Mouse (Mus musculus) MEL (cell line): ENCODE data around the gene Rora. TPM values are rescaled to one million over a fixed set of nuclear protein-coding genes. Genes with fewer than 3 reads are reported as not detected.

Source experiments
- DNase-seq: peaks from one replicate; pipeline ENCODE4 v3.0.0; 2011; ENCODE audit warnings: low read depth, low spot score
- H3K27ac ChIP-seq: 2 replicates; pipeline ENCODE4 v1.5.1; 2012; ENCODE audit warnings: low read depth, mild to moderate bottlenecking, control low read depth, low read length, moderate library complexity; ENCODE audit not compliant: control insufficient read depth
- H3K27me3 ChIP-seq, 2 experiments: fragments of 150-350 bp in 1 of 2; sonication (generic) in 1 of 2; 2 replicates each; pipeline ENCODE4 v1.6.1; 2012; ENCODE audit warnings: low read length in 2 of 2, mild to moderate bottlenecking in 2 of 2, improper control_type of control experiment in 1 of 2, moderate library complexity in 1 of 2; ENCODE audit not compliant: insufficient read depth in 2 of 2, control insufficient read depth in 1 of 2
- H3K36me3 ChIP-seq, 2 experiments: 2 replicates each; pipeline ENCODE4 v1.6.1; 2012 to 2014; ENCODE audit warnings: low read length in 2 of 2, improper control_type of control experiment in 1 of 2, inconsistent platforms in 1 of 2, mild to moderate bottlenecking in 1 of 2; ENCODE audit not compliant: insufficient read depth in 2 of 2, control insufficient read depth in 1 of 2
- H3K4me1 ChIP-seq, 2 experiments: fragments of 150-350 bp in 1 of 2; sonication (generic) in 1 of 2; 2 replicates each; pipeline ENCODE4 v1.6.1; 2012; ENCODE audit warnings: low read length in 2 of 2, improper control_type of control experiment in 1 of 2, mild to moderate bottlenecking in 1 of 2; ENCODE audit not compliant: insufficient read depth in 2 of 2, control insufficient read depth in 1 of 2
- H3K4me3 ChIP-seq, 2 experiments: fragments of 150-350 bp in 1 of 2; sonication (generic) in 1 of 2; 2 replicates each; pipeline ENCODE4 v1.5.1; 2012; ENCODE audit warnings: low read depth in 2 of 2, low read length in 2 of 2, mild to moderate bottlenecking in 2 of 2, moderate library complexity in 2 of 2, control low read depth in 1 of 2, improper control_type of control experiment in 1 of 2; ENCODE audit not compliant: control insufficient read depth in 1 of 2, insufficient read depth in 1 of 2
- H3K79me2 ChIP-seq: 2 replicates; pipeline ENCODE4 v1.6.1; 2012; ENCODE audit warnings: mild to moderate bottlenecking, low read length, moderate library complexity; ENCODE audit not compliant: control insufficient read depth, poor library complexity, insufficient read depth
- H3K9ac ChIP-seq: 2 replicates; pipeline ENCODE4 v1.6.1; 2012; ENCODE audit warnings: low read depth, mild to moderate bottlenecking, control low read depth, low read length, moderate library complexity; ENCODE audit not compliant: control insufficient read depth, poor library complexity, severe bottlenecking
- H3K9me3 ChIP-seq: fragments of 150-350 bp; sonication (generic); replicated peaks from 2 replicates; pipeline ENCODE4 v1.6.1; 2012; ENCODE audit warnings: mild to moderate bottlenecking, low read length, improper control_type of control experiment, moderate library complexity; ENCODE audit not compliant: insufficient read depth
- BHLHE40 ChIP-seq: IDR thresholded peaks from 2 replicates; pipeline ENCODE4 v1.6.1; 2012; ENCODE audit warnings: low read depth, mild to moderate bottlenecking, inconsistent platforms, low read length, improper control_type of control experiment, borderline replicate concordance
- CHD2 ChIP-seq: IDR thresholded peaks from 2 replicates; pipeline ENCODE4 v1.6.1; 2011; ENCODE audit warnings: low read length, improper control_type of control experiment
- CTCF ChIP-seq, 3 experiments: IDR thresholded peaks in 2 of 3; conservative IDR thresholded peaks in 1 of 3; 2 replicates each; pipeline ENCODE4 v1.5.1; 2011 to 2012; ENCODE audit warnings: low read length in 3 of 3, low read depth in 2 of 3, mild to moderate bottlenecking in 2 of 3, improper control_type of control experiment in 1 of 3, inconsistent platforms in 1 of 3, mixed read lengths in 1 of 3, moderate library complexity in 1 of 3; ENCODE audit not compliant: control insufficient read depth in 1 of 3, insufficient read depth in 1 of 3, poor library complexity in 1 of 3, severe bottlenecking in 1 of 3
- EP300 ChIP-seq, 2 experiments: IDR thresholded peaks; 2 replicates each; pipeline ENCODE4 v1.6.1; 2011; ENCODE audit warnings: improper control_type of control experiment in 2 of 2, low read length in 2 of 2, low read depth in 1 of 2, mild to moderate bottlenecking in 1 of 2
- GABPA ChIP-seq: IDR thresholded peaks from 2 replicates; pipeline ENCODE4 v1.6.1; 2012; ENCODE audit warnings: low read depth, mild to moderate bottlenecking, inconsistent platforms, low read length, improper control_type of control experiment, moderate library complexity
- GATA1 ChIP-seq: IDR thresholded peaks from 2 replicates; pipeline ENCODE4 v1.6.1; 2011; ENCODE audit warnings: low read depth, low read length, improper control_type of control experiment
- HCFC1 ChIP-seq: IDR thresholded peaks from 2 replicates; pipeline ENCODE4 v1.6.1; 2012; ENCODE audit warnings: low read depth, mild to moderate bottlenecking, inconsistent platforms, low read length, improper control_type of control experiment, moderate library complexity
- MAZ ChIP-seq: IDR thresholded peaks from 2 replicates; pipeline ENCODE4 v1.6.1; 2012; ENCODE audit warnings: low read depth, mild to moderate bottlenecking, inconsistent platforms, low read length, improper control_type of control experiment
- MYB ChIP-seq: IDR thresholded peaks from 2 replicates; pipeline ENCODE4 v1.6.1; 2011; ENCODE audit warnings: mild to moderate bottlenecking, low read depth, low read length, improper control_type of control experiment
- MYC ChIP-seq: IDR thresholded peaks from 2 replicates; pipeline ENCODE4 v1.6.1; 2011; ENCODE audit warnings: low read depth, mild to moderate bottlenecking, low read length, improper control_type of control experiment, moderate library complexity
- NELFE ChIP-seq: IDR thresholded peaks from 2 replicates; pipeline ENCODE4 v1.6.1; 2011; ENCODE audit warnings: low read depth, low read length, improper control_type of control experiment
- POLR2A ChIP-seq, 2 experiments: IDR thresholded peaks; 2 replicates each; pipeline ENCODE4 v1.6.1; 2011 to 2012; ENCODE audit warnings: low read length in 2 of 2, mild to moderate bottlenecking in 2 of 2, control low read depth in 1 of 2, improper control_type of control experiment in 1 of 2, low read depth in 1 of 2, moderate library complexity in 1 of 2; ENCODE audit not compliant: control insufficient read depth in 1 of 2, insufficient read depth in 1 of 2, poor library complexity in 1 of 2
- POLR2AphosphoS5 ChIP-seq: IDR thresholded peaks from 2 replicates; pipeline ENCODE4 v1.6.1; 2012; ENCODE audit warnings: low read depth, borderline replicate concordance, mild to moderate bottlenecking, inconsistent platforms, low read length, moderate library complexity, mixed read lengths
- SIN3A ChIP-seq: IDR thresholded peaks from 2 replicates; pipeline ENCODE4 v1.6.1; 2012; ENCODE audit warnings: low read length, improper control_type of control experiment, inconsistent platforms
- SMC3 ChIP-seq: IDR thresholded peaks from 2 replicates; pipeline ENCODE4 v1.6.1; 2011; ENCODE audit warnings: low read depth, low read length, improper control_type of control experiment
- TCF12 ChIP-seq: IDR thresholded peaks from 2 replicates; pipeline ENCODE4 v1.6.1; 2014; ENCODE audit warnings: low read depth, mild to moderate bottlenecking, inconsistent platforms, low read length, improper control_type of control experiment, moderate library complexity
- UBTF ChIP-seq: IDR thresholded peaks from 2 replicates; pipeline ENCODE4 v1.6.1; 2012; ENCODE audit warnings: low read depth, mild to moderate bottlenecking, inconsistent platforms, low read length, improper control_type of control experiment, moderate library complexity, borderline replicate concordance; ENCODE audit not compliant: insufficient read depth
- USF1 ChIP-seq: IDR thresholded peaks from 2 replicates; pipeline ENCODE4 v1.6.1; 2014; ENCODE audit warnings: low read depth, mild to moderate bottlenecking, inconsistent platforms, low read length, improper control_type of control experiment, moderate library complexity
- USF2 ChIP-seq, 2 experiments: IDR thresholded peaks; 2 replicates each; pipeline ENCODE4 v1.6.1; 2011 to 2012; ENCODE audit warnings: improper control_type of control experiment in 2 of 2, low read length in 2 of 2, borderline replicate concordance in 1 of 2, inconsistent platforms in 1 of 2, low read depth in 1 of 2, mild to moderate bottlenecking in 1 of 2; ENCODE audit not compliant: insufficient read depth in 1 of 2
- ZNF384 ChIP-seq: IDR thresholded peaks from 2 replicates; pipeline ENCODE4 v1.6.1; 2012; ENCODE audit warnings: low read depth, mild to moderate bottlenecking, inconsistent platforms, low read length, improper control_type of control experiment
- polyA plus RNA-seq, 2 experiments: library from polyadenylated mRNA; stranded (reverse) in 1 of 2; unstranded in 1 of 2; fragments of >175 nt in 1 of 2; fragments of >200 nt in 1 of 2; gene quantifications; 2 replicates each; pipeline versions ENCODE4 v1.2.1 to v1.2.4; 2012; ENCODE audit warnings: low replicate concordance in 2 of 2, low read depth in 1 of 2; ENCODE audit not compliant: insufficient read length in 2 of 2, insufficient read depth in 1 of 2, missing spikeins in 1 of 2
- total RNA-seq: library from RNA; depleted of rRNA; stranded (reverse); fragments of 300-350 nt; gene quantifications from 2 replicates; pipeline ENCODE4 v1.2.3, GENCODE M21; 2012

Rora gene
- total and polyA plus RNA-seq, 3 experiments, result not detected

DNA sequence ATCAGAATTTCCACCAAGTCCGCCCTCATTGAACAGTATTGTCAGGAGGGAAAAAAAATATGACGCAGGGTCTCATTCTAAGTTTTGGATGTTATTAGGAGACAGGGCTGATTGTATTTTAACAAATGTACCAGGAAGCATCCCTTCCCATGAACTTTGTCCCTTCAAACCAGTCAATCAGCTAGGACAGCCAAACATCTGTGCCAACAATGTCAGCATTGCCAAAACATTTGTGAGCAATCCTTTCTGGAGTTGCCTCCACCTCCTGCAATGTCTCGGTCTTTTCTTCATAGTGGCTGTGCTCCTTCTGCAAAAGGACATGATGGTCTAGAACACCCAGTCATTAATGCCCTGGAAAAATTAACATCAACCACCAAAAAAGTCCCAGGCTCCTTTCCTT lies 678.2 kb downstream of the Rora start:
- Histone ChIP-seq H3K27ac (no peak overlapping the region), H3K4me1 (no peaks in the 10 kb centered on the region), H3K9ac (no peak overlapping the region), H3K27me3 (peaks cover 0 to 2% of the 10 kb centered on the region in 2 experiments; a peak in 2 of 4 replicates), H3K4me3 (no peak overlapping the region), H3K36me3 (no peaks in the 10 kb centered on the region), H3K9me3 (no peaks in the 10 kb centered on the region), H3K79me2 (no peaks in the 10 kb centered on the region)
- TF ChIP-seq ZNF384 (no peak), MYC (no peak), GATA1 (no peak), SMC3 (no peak), HCFC1 (no peak), USF2 (IDR thresholded peaks at IDR 0.05; ENCODE audit: borderline replicate concordance in 1 of 2, insufficient read depth in 1 of 2, low read depth in 1 of 2, low read length in 2 of 2) (no peak), POLR2A (IDR thresholded peaks at IDR 0.05; ENCODE audit: control insufficient read depth in 1 of 2, insufficient read depth in 1 of 2, low read depth in 1 of 2, low read length in 2 of 2, poor library complexity in 1 of 2) (no peak), GABPA (no peak), SIN3A (no peak), NELFE (no peak), TCF12 (no peak), BHLHE40 (no peak), CTCF (IDR thresholded peaks at IDR 0.05 in 2 of 3, conservative IDR thresholded peaks at IDR 0.05 in 1 of 3; ENCODE audit: control insufficient read depth in 1 of 3, insufficient read depth in 1 of 3, low read depth in 2 of 3, low read length in 3 of 3, poor library complexity in 1 of 3, severe bottlenecking in 1 of 3) (no peak), POLR2AphosphoS5 (no peak)
- DNase-seq, result no peak

DNA sequence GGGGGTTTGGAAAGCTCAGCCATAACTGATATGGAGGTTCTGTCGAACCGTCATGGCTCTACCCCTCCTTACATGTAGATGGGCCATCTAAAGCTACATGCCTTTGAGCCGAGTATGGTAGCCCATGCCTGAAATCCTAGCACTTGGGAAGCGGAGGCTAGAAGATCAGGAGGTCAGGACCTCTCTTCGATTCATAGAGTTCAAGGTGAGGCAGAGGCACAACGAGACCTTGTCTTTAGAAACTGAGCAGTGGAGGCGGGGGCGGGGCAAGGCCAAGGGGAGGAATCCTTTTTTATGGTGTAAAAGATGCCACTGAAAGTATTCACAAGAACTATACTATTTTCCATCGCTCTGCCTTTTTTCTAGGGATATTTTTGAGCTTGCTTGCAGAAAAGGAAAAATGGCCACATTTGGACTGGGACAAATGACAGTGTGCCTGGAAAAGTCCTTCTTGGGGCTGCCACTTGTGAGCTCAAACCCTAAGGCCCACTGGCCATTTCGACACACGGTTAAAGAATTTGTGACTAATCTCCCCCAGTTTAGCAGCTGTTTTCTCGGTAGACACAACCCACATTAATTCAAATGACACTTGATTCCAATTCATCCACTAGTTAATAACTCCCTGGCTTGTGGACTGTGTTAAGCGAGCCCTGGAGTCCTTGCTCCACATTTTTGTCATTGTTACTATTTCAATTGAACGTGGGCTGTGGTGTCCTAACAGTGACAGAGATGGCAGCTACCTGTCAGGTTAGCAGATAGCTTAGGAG lies 679.4 kb downstream of the Rora start:
- H3K27ac ChIP-seq, result no peak overlapping the region

More for the DNA sequence above, 679.4 kb downstream of the Rora start:
- no peak for TF ChIP-seq USF1
- no peak for TF ChIP-seq SIN3A
- no peak for TF ChIP-seq TCF12
- TF ChIP-seq SMC3, result no peak
- TF ChIP-seq ZNF384, result no peak
- TF ChIP-seq EP300 (IDR thresholded peaks at IDR 0.05; ENCODE audit: low read depth in 1 of 2, low read length in 2 of 2), result no peak
- TF ChIP-seq MAZ, result no peak
- TF ChIP-seq GABPA, result no peak
- TF ChIP-seq CHD2, result no peak
- no peak for TF ChIP-seq UBTF
- no peak for TF ChIP-seq MYB
- no peak for TF ChIP-seq BHLHE40
- no peak for TF ChIP-seq USF2 (IDR thresholded peaks at IDR 0.05; ENCODE audit: borderline replicate concordance in 1 of 2, insufficient read depth in 1 of 2, low read depth in 1 of 2, low read length in 2 of 2)
- Histone ChIP-seq H3K4me3 (no peak overlapping the region), H3K4me1 (no peaks in the 10 kb centered on the region), H3K79me2 (no peaks in the 10 kb centered on the region), H3K9ac (no peak overlapping the region), H3K27me3 (peaks cover 0 to 2% of the 10 kb centered on the region in 2 experiments; a peak in 2 of 4 replicates), H3K36me3 (no peaks in the 10 kb centered on the region), H3K9me3 (no peaks in the 10 kb centered on the region)
- no peak for DNase-seq
